Mouse (Mus musculus) ZHBTc4 (cell line): ENCODE results near the gene Ola1.

Experiments used
- DNase-seq: peaks from one replicate; pipeline ENCODE4 v3.0.0-alpha.2; 2011; ENCODE audit warnings: low read depth, low spot score

The Ola1 gene

GRCm38 (mm10) chr2:73146111-73146510 lies 72.6 kb downstream of the Ola1 start:
- DNase-seq, result no peak

GRCm38 (mm10) chr2:73143732-73144131 lies 75.0 kb downstream of the Ola1 start:
- no peak for DNase-seq

- peak; percentile 31 for DNase-seq
These were observed 75.8 kb downstream of the Ola1 start for GRCm38 (mm10) chr2:73142832-73143470.

GRCm38 (mm10) chr2:73132897-73133296 lies 85.8 kb downstream of the Ola1 start:
- DNase-seq, result no peak

- DNase-seq, result no peak
These were observed 91.0 kb downstream of the Ola1 start for GRCm38 (mm10) chr2:73127686-73128085.

- DNase-seq, result no peak
These were observed 99.9 kb downstream of the Ola1 start for GRCm38 (mm10) chr2:73118781-73119180.

GRCm38 (mm10) chr2:73107089-73107488 lies 111.6 kb downstream of the Ola1 start:
- no peak for DNase-seq

GRCm38 (mm10) chr2:73096491-73096890 lies 122.2 kb downstream of the Ola1 start:
- no peak for DNase-seq

- DNase-seq, result no peak
These were observed 123.4 kb downstream of the Ola1 start for GRCm38 (mm10) chr2:73095300-73095699.

GRCm38 (mm10) chr2:73093032-73093431 lies 125.7 kb downstream of the Ola1 start:
- no peak for DNase-seq

GRCm38 (mm10) chr2:73091302-73091701 lies 127.4 kb downstream of the Ola1 start:
- DNase-seq, result no peak

GRCm38 (mm10) chr2:73087641-73088040 lies 131.1 kb downstream of the Ola1 start:
- no peak for DNase-seq

- peak; percentile 83 for DNase-seq
These were observed 132.9 kb downstream of the Ola1 start for GRCm38 (mm10) chr2:73085669-73086304.

- peak; percentile 46 for DNase-seq
These were observed 136.2 kb downstream of the Ola1 start for GRCm38 (mm10) chr2:73082476-73082875.

GRCm38 (mm10) chr2:73081861-73082260 lies 136.9 kb downstream of the Ola1 start:
- peak; percentile 63 for DNase-seq

- peak; percentile 59 for DNase-seq
These were observed 138.6 kb downstream of the Ola1 start for GRCm38 (mm10) chr2:73080084-73080483.

- no peak for DNase-seq
These were observed 139.4 kb downstream of the Ola1 start for GRCm38 (mm10) chr2:73079311-73079710.

GRCm38 (mm10) chr2:73073811-73074472 lies 144.8 kb downstream of the Ola1 start:
- no peak for DNase-seq

GRCm38 (mm10) chr2:73071201-73071600 lies 147.5 kb downstream of the Ola1 start:
- DNase-seq, result no peak

- DNase-seq, result peak; percentile 78
These were observed 148.2 kb downstream of the Ola1 start for GRCm38 (mm10) chr2:73070449-73071076.

GRCm38 (mm10) chr2:73069223-73069825 lies 149.4 kb downstream of the Ola1 start:
- DNase-seq, result no peak
